Mouse (Mus musculus) thymus, adult 2 months (tissue): ENCODE measurements around the gene Brsk2. TPM values are rescaled to one million over a fixed set of nuclear protein-coding genes. Genes with fewer than 3 reads are reported as not detected.
"Not testable (repeated sequence)": the region's sequence is repeated elsewhere in the genome, so short reads cannot be mapped to it uniquely, and the experiment has no call there.

Experiments used
- DNase-seq: peaks from one replicate; pipeline ENCODE4 v3.0.0; 2021
- H3K27ac ChIP-seq: fragments of 200-500 bp; 2 replicates; pipeline ENCODE4 v1.5.1; 2012; ENCODE audit warnings: low read length, control low read depth; ENCODE audit not compliant: control insufficient read depth, insufficient read depth
- H3K27me3 ChIP-seq: fragments of 200-500 bp; 2 replicates; pipeline ENCODE4 v1.6.1; 2012; ENCODE audit warnings: mild to moderate bottlenecking, low read length, moderate library complexity, mixed read lengths; ENCODE audit not compliant: control insufficient read depth, insufficient read depth
- H3K36me3 ChIP-seq: fragments of 200-500 bp; 2 replicates; pipeline ENCODE4 v1.6.1; 2012; ENCODE audit warnings: mild to moderate bottlenecking, low read length, moderate library complexity; ENCODE audit not compliant: control insufficient read depth, insufficient read depth
- H3K4me1 ChIP-seq: fragments of 200-500 bp; replicated peaks from 2 replicates; pipeline ENCODE4 v1.6.1; 2012; ENCODE audit warnings: low read length; ENCODE audit not compliant: control insufficient read depth, insufficient read depth
- H3K4me3 ChIP-seq: fragments of 200-500 bp; 2 replicates; pipeline ENCODE4 v1.5.1; 2012; ENCODE audit warnings: mild to moderate bottlenecking, low read length, control low read depth, moderate library complexity; ENCODE audit not compliant: control insufficient read depth, insufficient read depth
- CTCF ChIP-seq: fragments of 200-500 bp; IDR thresholded peaks from 2 replicates; pipeline ENCODE4 v1.5.1; 2012; ENCODE audit warnings: mild to moderate bottlenecking, control low read depth, low read length, moderate library complexity, borderline replicate concordance; ENCODE audit not compliant: control insufficient read depth, poor library complexity, insufficient read depth; ENCODE audit errors: extremely low read depth
- POLR2A ChIP-seq: fragments of 200-500 bp; IDR thresholded peaks from 2 replicates; pipeline ENCODE4 v1.6.1; 2012; ENCODE audit warnings: mild to moderate bottlenecking, low read length, control low read depth, moderate library complexity; ENCODE audit not compliant: control insufficient read depth, poor library complexity, insufficient read depth; ENCODE audit errors: extremely low read depth
- WGBS: fragments of 180-500 bp; shearing (Covaris S2); methylation state at CpG from one replicate; pipeline ENCODE4 v1.1.7; 2018; 5-methylcytosine and 5-hydroxymethylcytosine counted together
- polyA plus RNA-seq: library from polyadenylated mRNA; depleted of rRNA; stranded (reverse); fragments of >200 nt; gene quantifications from 2 replicates; pipeline ENCODE4 v1.2.3, GENCODE M21; 2012

Gene Brsk2
- polyA plus RNA-seq, 1 experiment: 0.27 TPM

GRCm38 (mm10) chr7:141918407-141918806 lies 31.1 kb upstream of the Brsk2 start, which contains the start of gene Tollip:
Gene Tollip (minus strand): TSS chr7:141918507.
- no peak for DNase-seq
- TF ChIP-seq POLR2A: no peak
- TF ChIP-seq CTCF: no peak
- 90% methylated on average over 2 of the region's 2 CpGs for WGBS
- Histone ChIP-seq H3K36me3 (no peaks in the 10 kb centered on the region), H3K4me3 (no peak within 1 kb of the TSS), H3K4me1 (no peaks in the 10 kb centered on the region), H3K27me3 (no peaks in the 10 kb centered on the region), H3K27ac (no peak within 1 kb of the TSS)

GRCm38 (mm10) chr7:141924121-141924520 lies 25.4 kb upstream of the Brsk2 start:
- 95% methylated on average over 17 of the region's 17 CpGs for WGBS
- not testable (repeated sequence) for H3K4me3 ChIP-seq, DNase-seq, H3K27me3 ChIP-seq, H3K36me3 ChIP-seq, H3K27ac ChIP-seq, H3K4me1 ChIP-seq

GRCm38 (mm10) chr7:141924917-141925316 lies 24.6 kb upstream of the Brsk2 start:
- no peaks in the 10 kb centered on the region for H3K36me3 ChIP-seq
- WGBS: 6% methylated on average over 7 of the region's 7 CpGs
- H3K27ac ChIP-seq: no peak overlapping the region
- no peaks in the 10 kb centered on the region for H3K4me1 ChIP-seq
- H3K4me3 ChIP-seq: no peak overlapping the region
- TF ChIP-seq CTCF: peak; percentile 96
- no peak for TF ChIP-seq POLR2A
- H3K27me3 ChIP-seq: no peaks in the 10 kb centered on the region
- DNase-seq: peak; percentile 71

- no peaks in the 10 kb centered on the region for H3K4me1 ChIP-seq
- no peaks in the 10 kb centered on the region; the same call in 1 of the 2 replicates for H3K27me3 ChIP-seq
- H3K36me3 ChIP-seq: no peaks in the 10 kb centered on the region
- no peak overlapping the region for H3K4me3 ChIP-seq
- no peak for DNase-seq
- no peak overlapping the region for H3K27ac ChIP-seq
- TF ChIP-seq POLR2A (no peak), CTCF (no peak)
- WGBS: 71% methylated on average over 10 of the region's 10 CpGs
Observed at GRCm38 (mm10) chr7:141928642-141929041, 20.9 kb upstream of the Brsk2 start.

- 76% methylated on average over 7 of the region's 7 CpGs for WGBS
- TF ChIP-seq POLR2A: no peak
- TF ChIP-seq CTCF: no peak
- no peaks in the 10 kb centered on the region for H3K4me1 ChIP-seq
- H3K36me3 ChIP-seq: no peaks in the 10 kb centered on the region
- H3K4me3 ChIP-seq: no peak overlapping the region
- no peaks in the 10 kb centered on the region; the same call in 1 of the 2 replicates for H3K27me3 ChIP-seq
- H3K27ac ChIP-seq: no peak overlapping the region
- DNase-seq: no peak
Observed at GRCm38 (mm10) chr7:141934128-141934898, 15.2 kb upstream of the Brsk2 start.

- Histone ChIP-seq H3K27ac (no peak overlapping the region), H3K4me3 (no peak overlapping the region), H3K36me3 (no peaks in the 10 kb centered on the region), H3K4me1 (no peaks in the 10 kb centered on the region), H3K27me3 (no peaks in the 10 kb centered on the region; the same call in 1 of the 2 replicates)
- 94% methylated on average over 6 of the region's 6 CpGs for WGBS
- no peak for DNase-seq
- no peak for TF ChIP-seq CTCF
- TF ChIP-seq POLR2A: no peak
Observed at GRCm38 (mm10) chr7:141934951-141935350, 14.6 kb upstream of the Brsk2 start.

- 77% methylated on average over 5 of the region's 5 CpGs for WGBS
- no peak for TF ChIP-seq CTCF
- TF ChIP-seq POLR2A: no peak
- Histone ChIP-seq H3K4me3 (no peak overlapping the region), H3K36me3 (no peaks in the 10 kb centered on the region), H3K27ac (no peak overlapping the region), H3K27me3 (peaks cover 3% of the 10 kb centered on the region; the same call in 1 of the 2 replicates), H3K4me1 (no peaks in the 10 kb centered on the region)
- no peak for DNase-seq
Observed at GRCm38 (mm10) chr7:141943444-141943843, 6.1 kb upstream of the Brsk2 start.
